Mouse (Mus musculus) forebrain, embryonic 10.5 days (tissue): ENCODE results near the gene Mier2. TPM values are rescaled to one million over a fixed set of nuclear protein-coding genes. Genes with fewer than 3 reads are reported as not detected.

Experiments
- DNase-seq: peaks from one replicate; pipeline ENCODE4 v3.0.0-alpha.2; 2017; ENCODE audit warnings: low spot score; ENCODE audit errors: extremely low spot score
- H3K27ac ChIP-seq: fragments of 300-500 bp; sonication (generic); 2 replicates; pipeline ENCODE4 v1.5.1; 2016; ENCODE audit warnings: mild to moderate bottlenecking
- H3K27me3 ChIP-seq: fragments of 300-500 bp; sonication (generic); 2 replicates; pipeline ENCODE4 v1.6.1; 2016; ENCODE audit warnings: mild to moderate bottlenecking; ENCODE audit not compliant: poor library complexity, severe bottlenecking
- H3K36me3 ChIP-seq: fragments of 300-500 bp; sonication (generic); replicated peaks from 2 replicates; pipeline ENCODE4 v1.6.1; 2016; ENCODE audit warnings: mild to moderate bottlenecking, moderate library complexity
- H3K4me1 ChIP-seq: fragments of 300-500 bp; sonication (generic); 2 replicates; pipeline ENCODE4 v1.6.1; 2016
- H3K4me3 ChIP-seq: fragments of 300-500 bp; sonication (generic); 2 replicates; pipeline ENCODE4 v1.5.1; 2016; ENCODE audit warnings: mild to moderate bottlenecking, moderate library complexity
- H3K9me3 ChIP-seq: fragments of 300-500 bp; sonication (generic); 2 replicates; pipeline ENCODE4 v1.6.1; 2016; ENCODE audit warnings: mild to moderate bottlenecking, moderate library complexity
- WGBS: fragments of 180-500 bp; shearing (Covaris S2); methylation state at CpG from one replicate; pipeline ENCODE4 v1.1.7; 2016; 5-methylcytosine and 5-hydroxymethylcytosine counted together
- polyA plus RNA-seq: library from polyadenylated mRNA; unstranded; fragments of >200 nt; fragmentation: Nextera tagmentation; extraction: Ambion mirVana; gene quantifications from 2 replicates; pipeline ENCODE4 v1.2.1, GENCODE M21; 2016

Gene Mier2
- polyA plus RNA-seq, 1 experiment from 2014 or later = 65.0 TPM

- 87% methylated on average over 9 of the region's 9 CpGs for WGBS
- H3K36me3 ChIP-seq = no peaks in the 10 kb centered on the region
- DNase-seq = no peak
These were observed 29.4 kb upstream of the Mier2 start for GRCm38 (mm10) chr10:79584426-79584825.

GRCm38 (mm10) chr10:79584021-79584420, 29.0 kb upstream of the Mier2 start:
- 82% methylated on average over 7 of the region's 7 CpGs for WGBS
- no peak for DNase-seq

More at GRCm38 (mm10) chr10:79584426-79584825, 29.4 kb upstream of the Mier2 start:
- no peaks in the 10 kb centered on the region for H3K4me1 ChIP-seq
- H3K27me3 ChIP-seq = peaks cover 11% of the 10 kb centered on the region
- no peak overlapping the region for H3K4me3 ChIP-seq
- no peak overlapping the region for H3K27ac ChIP-seq
- H3K9me3 ChIP-seq = no peaks in the 10 kb centered on the region

GRCm38 (mm10) chr10:79581501-79581900, 26.5 kb upstream of the Mier2 start:
- Histone ChIP-seq H3K36me3 (no peaks in the 10 kb centered on the region), H3K27me3 (peaks cover 18% of the 10 kb centered on the region), H3K27ac (no peak overlapping the region), H3K9me3 (no peaks in the 10 kb centered on the region; the same call in 1 of the 2 replicates), H3K4me3 (no peak overlapping the region), H3K4me1 (peaks cover 12% of the 10 kb centered on the region)
- WGBS = 88% methylated on average over 8 of the region's 8 CpGs
- no peak for DNase-seq

More at GRCm38 (mm10) chr10:79584021-79584420, 29.0 kb upstream of the Mier2 start:
- H3K4me3 ChIP-seq = no peak overlapping the region
- no peaks in the 10 kb centered on the region for H3K36me3 ChIP-seq
- H3K4me1 ChIP-seq = peaks cover 1% of the 10 kb centered on the region
- H3K9me3 ChIP-seq = no peaks in the 10 kb centered on the region
- no peak overlapping the region for H3K27ac ChIP-seq
- H3K27me3 ChIP-seq = peaks cover 15% of the 10 kb centered on the region

- H3K27me3 ChIP-seq = peaks cover 18% of the 10 kb centered on the region
- WGBS = 41% methylated on average over 6 of the region's 6 CpGs
- H3K36me3 ChIP-seq = no peaks in the 10 kb centered on the region
- peaks cover 12% of the 10 kb centered on the region for H3K4me1 ChIP-seq
- DNase-seq = peak; percentile 58
- H3K27ac ChIP-seq = no peak overlapping the region
- H3K9me3 ChIP-seq = no peaks in the 10 kb centered on the region; the same call in 1 of the 2 replicates
- no peak overlapping the region for H3K4me3 ChIP-seq
These were observed 25.8 kb upstream of the Mier2 start for GRCm38 (mm10) chr10:79580811-79581210.

GRCm38 (mm10) chr10:79580356-79580755, 25.4 kb upstream of the Mier2 start:
- Histone ChIP-seq H3K27me3 (peaks cover 18% of the 10 kb centered on the region), H3K36me3 (no peaks in the 10 kb centered on the region), H3K9me3 (no peaks in the 10 kb centered on the region; the same call in 1 of the 2 replicates), H3K4me1 (peaks cover 12% of the 10 kb centered on the region), H3K4me3 (no peak overlapping the region), H3K27ac (no peak overlapping the region)
- no peak for DNase-seq
- 66% methylated on average over 7 of the region's 7 CpGs for WGBS

GRCm38 (mm10) chr10:79579781-79580180, 24.8 kb upstream of the Mier2 start:
- H3K9me3 ChIP-seq = no peaks in the 10 kb centered on the region; the same call in 1 of the 2 replicates
- H3K27ac ChIP-seq = no peak overlapping the region
- WGBS = 87% methylated on average over 12 of the region's 12 CpGs
- peaks cover 18% of the 10 kb centered on the region for H3K27me3 ChIP-seq
- no peak for DNase-seq
- H3K36me3 ChIP-seq = no peaks in the 10 kb centered on the region
- peaks cover 12% of the 10 kb centered on the region for H3K4me1 ChIP-seq
- H3K4me3 ChIP-seq = no peak overlapping the region

- peaks cover 18% of the 10 kb centered on the region for H3K27me3 ChIP-seq
- DNase-seq = no peak
- WGBS = 78% methylated on average over 7 of the region's 7 CpGs
These were observed 23.9 kb upstream of the Mier2 start for GRCm38 (mm10) chr10:79578891-79579290.

GRCm38 (mm10) chr10:79578276-79578675, 23.3 kb upstream of the Mier2 start:
- no peak overlapping the region for H3K4me3 ChIP-seq
- no peak for DNase-seq
- peaks cover 18% of the 10 kb centered on the region for H3K27me3 ChIP-seq
- 54% methylated on average over 9 of the region's 9 CpGs for WGBS
- no peak overlapping the region for H3K27ac ChIP-seq
- H3K36me3 ChIP-seq = no peaks in the 10 kb centered on the region
- peaks cover 12% of the 10 kb centered on the region for H3K4me1 ChIP-seq
- H3K9me3 ChIP-seq = no peaks in the 10 kb centered on the region; the same call in 1 of the 2 replicates

More at GRCm38 (mm10) chr10:79578891-79579290, 23.9 kb upstream of the Mier2 start:
- H3K4me1 ChIP-seq = peaks cover 12% of the 10 kb centered on the region
- H3K9me3 ChIP-seq = no peaks in the 10 kb centered on the region; the same call in 1 of the 2 replicates
- H3K36me3 ChIP-seq = no peaks in the 10 kb centered on the region
- no peak overlapping the region for H3K4me3 ChIP-seq
- H3K27ac ChIP-seq = no peak overlapping the region

- WGBS = 79% methylated on average over 4 of the region's 4 CpGs
- no peak overlapping the region for H3K27ac ChIP-seq
These were observed 22.4 kb upstream of the Mier2 start for GRCm38 (mm10) chr10:79577376-79577775.

GRCm38 (mm10) chr10:79575754-79576153, 20.8 kb upstream of the Mier2 start:
- DNase-seq = no peak
- 85% methylated on average over 6 of the region's 6 CpGs for WGBS

More at GRCm38 (mm10) chr10:79577376-79577775, 22.4 kb upstream of the Mier2 start:
- no peaks in the 10 kb centered on the region for H3K36me3 ChIP-seq
- no peaks in the 10 kb centered on the region; the same call in 1 of the 2 replicates for H3K9me3 ChIP-seq
- no peak for DNase-seq
- peaks cover 18% of the 10 kb centered on the region for H3K27me3 ChIP-seq
- no peak overlapping the region for H3K4me3 ChIP-seq
- peaks cover 12% of the 10 kb centered on the region for H3K4me1 ChIP-seq

GRCm38 (mm10) chr10:79574796-79575195, 19.8 kb upstream of the Mier2 start:
- no peak overlapping the region for H3K4me3 ChIP-seq
- H3K9me3 ChIP-seq = no peaks in the 10 kb centered on the region; the same call in 1 of the 2 replicates
- peaks cover 12% of the 10 kb centered on the region for H3K4me1 ChIP-seq
- peaks cover 10% of the 10 kb centered on the region; the same call in 1 of the 2 replicates for H3K27me3 ChIP-seq
- H3K27ac ChIP-seq = no peak overlapping the region
- H3K36me3 ChIP-seq = no peaks in the 10 kb centered on the region
- 96% methylated on average over 6 of the region's 6 CpGs for WGBS
- no peak for DNase-seq

More at GRCm38 (mm10) chr10:79575754-79576153, 20.8 kb upstream of the Mier2 start:
- H3K27ac ChIP-seq = no peak overlapping the region
- H3K9me3 ChIP-seq = no peaks in the 10 kb centered on the region; the same call in 1 of the 2 replicates
- no peak overlapping the region for H3K4me3 ChIP-seq
- peaks cover 12% of the 10 kb centered on the region for H3K4me1 ChIP-seq
- H3K36me3 ChIP-seq = no peaks in the 10 kb centered on the region
- peaks cover 18% of the 10 kb centered on the region for H3K27me3 ChIP-seq

GRCm38 (mm10) chr10:79574350-79574749, 19.4 kb upstream of the Mier2 start:
- Histone ChIP-seq H3K4me1 (peaks cover 12% of the 10 kb centered on the region), H3K36me3 (no peaks in the 10 kb centered on the region), H3K4me3 (no peak overlapping the region), H3K27me3 (peaks cover 6% of the 10 kb centered on the region; the same call in 1 of the 2 replicates), H3K27ac (no peak overlapping the region), H3K9me3 (no peaks in the 10 kb centered on the region; the same call in 1 of the 2 replicates)
- 89% methylated on average over 8 of the region's 8 CpGs for WGBS
- DNase-seq = no peak

- Histone ChIP-seq H3K36me3 (no peaks in the 10 kb centered on the region), H3K4me3 (no peak overlapping the region), H3K27ac (no peak overlapping the region), H3K27me3 (no peaks in the 10 kb centered on the region), H3K4me1 (peaks cover 7% of the 10 kb centered on the region), H3K9me3 (no peaks in the 10 kb centered on the region; the same call in 1 of the 2 replicates)
- DNase-seq = no peak
- WGBS = 85% methylated on average over 6 of the region's 6 CpGs
These were observed 18.6 kb upstream of the Mier2 start for GRCm38 (mm10) chr10:79573611-79574010.
